Mouse (Mus musculus) heart, postnatal 0 days (tissue): ENCODE data around the gene Styx. TPM values are rescaled to one million over a fixed set of nuclear protein-coding genes. Genes with fewer than 3 reads are reported as not detected.
A peak's percentile ranks its signal among the peaks of the same experiment; 100 is the strongest.

Experiments
- ATAC-seq: fragments of 200-750 bp; cut with Nextera tagmentation; 2 replicates; pipeline ENCODE4 v1.8.0; 2017; ENCODE audit warnings: low read depth, moderate number of reproducible peaks, moderate library complexity; ENCODE audit not compliant: insufficient read depth
- DNase-seq: peaks from one replicate; pipeline ENCODE4 v3.0.0-alpha.2; 2016; ENCODE audit warnings: low spot score
- H3K27ac ChIP-seq: fragments of 300-500 bp; sonication (generic); 2 replicates; pipeline ENCODE4 v1.5.1; 2014; ENCODE audit warnings: low read depth, mild to moderate bottlenecking
- H3K27me3 ChIP-seq: fragments of 300-500 bp; sonication (generic); 2 replicates; pipeline ENCODE4 v1.6.1; 2014; ENCODE audit warnings: low read length, mixed read lengths; ENCODE audit not compliant: control insufficient read depth, insufficient read depth
- H3K36me3 ChIP-seq: fragments of 300-500 bp; sonication (generic); replicated peaks from 2 replicates; pipeline ENCODE4 v1.6.1; 2014; ENCODE audit warnings: low read length, mixed read lengths; ENCODE audit not compliant: control insufficient read depth, insufficient read depth
- H3K4me1 ChIP-seq: fragments of 300-500 bp; sonication (generic); 2 replicates; pipeline ENCODE4 v1.6.1; 2014; ENCODE audit warnings: antibody characterized with exemption; ENCODE audit not compliant: control insufficient read depth, insufficient read depth
- H3K4me2 ChIP-seq: fragments of 300-500 bp; sonication (generic); 2 replicates; pipeline ENCODE4 v1.6.1; 2014; ENCODE audit warnings: low read depth, mild to moderate bottlenecking, low read length, moderate library complexity
- H3K4me3 ChIP-seq: fragments of 300-500 bp; sonication (generic); 2 replicates; pipeline ENCODE4 v1.5.1; 2014; ENCODE audit warnings: low read depth, low read length
- H3K9ac ChIP-seq: fragments of 300-500 bp; sonication (generic); replicated peaks from 2 replicates; pipeline ENCODE4 v1.6.1; 2014; ENCODE audit warnings: low read depth, low read length, mixed read lengths
- H3K9me3 ChIP-seq: fragments of 300-500 bp; sonication (generic); replicated peaks from 2 replicates; pipeline ENCODE4 v1.6.1; 2016; ENCODE audit warnings: low read length; ENCODE audit not compliant: control insufficient read depth
- CTCF ChIP-seq: IDR thresholded peaks from 2 replicates; pipeline ENCODE4 v1.5.1; 2016; ENCODE audit warnings: antibody characterized with exemption, control low read depth, low read depth
- EP300 ChIP-seq: IDR thresholded peaks from 2 replicates; pipeline ENCODE4 v1.6.1; 2016; ENCODE audit warnings: antibody characterized with exemption, low read depth
- WGBS: fragments of 180-500 bp; shearing (Covaris S2); extraction: QIAGEN DNeasy Blood & Tissue Kit; methylation state at CpG from one replicate; pipeline ENCODE4 v1.1.7; 2014; 5-methylcytosine and 5-hydroxymethylcytosine counted together
- polyA plus RNA-seq: library from polyadenylated mRNA; unstranded; fragments of >200 nt; fragmentation: Nextera tagmentation; extraction: Ambion mirVana; gene quantifications from 2 replicates; pipeline ENCODE4 v1.2.1, GENCODE M21; 2015
- total RNA-seq: library from RNA; depleted of rRNA; stranded (reverse); fragments of >200 nt; gene quantifications from 2 replicates; pipeline ENCODE4 v1.2.3, GENCODE M21; 2014; ENCODE audit warnings: low replicate concordance

The Styx gene
- total and polyA plus RNA-seq, 2 experiments from 2014 or later = 11.9 to 69.9 TPM

- DNase-seq = no peak
- no peaks in the 10 kb centered on the region for H3K9me3 ChIP-seq
- H3K4me2 ChIP-seq = no peak overlapping the region
- no peak overlapping the region for H3K27ac ChIP-seq
- TF ChIP-seq EP300 (no peak), CTCF (no peak)
- no peak overlapping the region for H3K4me3 ChIP-seq
- no peak overlapping the region for H3K9ac ChIP-seq
- ATAC-seq = no peak
- peaks cover 21% of the 10 kb centered on the region for H3K4me1 ChIP-seq
- H3K27me3 ChIP-seq = no peaks in the 10 kb centered on the region
- WGBS = 91% methylated on average over 14 of the region's 14 CpGs
- H3K36me3 ChIP-seq = peaks cover 65% of the 10 kb centered on the region
Measured at GRCm38 (mm10) chr14:45459877-45460276, 109.0 kb downstream of the Styx start.

DNA sequence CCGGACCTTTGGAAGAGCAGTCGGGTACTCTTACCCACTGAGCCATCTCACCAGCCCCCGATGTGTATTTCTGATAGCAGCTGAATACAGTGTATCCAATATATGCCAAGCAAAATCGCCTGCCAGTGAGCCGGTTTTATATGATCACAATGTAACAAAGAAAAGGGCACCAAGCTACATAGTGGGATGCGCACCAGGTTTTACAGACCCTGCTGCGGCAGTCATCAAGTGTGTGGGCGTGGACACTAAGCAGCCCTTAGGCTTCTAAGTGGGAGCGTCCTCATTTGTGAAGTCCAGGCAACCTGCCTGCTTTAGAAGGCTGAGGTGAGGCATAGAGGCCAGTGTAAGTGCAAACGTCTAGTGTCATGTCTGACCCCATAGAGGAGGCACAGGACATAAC is 109.6 kb downstream of the Styx start:
- Histone ChIP-seq H3K27me3 (no peaks in the 10 kb centered on the region), H3K9ac (no peak overlapping the region), H3K4me1 (peaks cover 15% of the 10 kb centered on the region), H3K4me2 (no peak overlapping the region), H3K9me3 (no peaks in the 10 kb centered on the region), H3K36me3 (peaks cover 70% of the 10 kb centered on the region), H3K27ac (no peak overlapping the region), H3K4me3 (no peak overlapping the region)
- 90% methylated on average over 10 of the region's 10 CpGs for WGBS
- TF ChIP-seq CTCF = no peak
- no peak for TF ChIP-seq EP300
- DNase-seq = no peak
- ATAC-seq = no peak

- no peak overlapping the region for H3K4me2 ChIP-seq
- no peak for ATAC-seq
- H3K9ac ChIP-seq = no peak overlapping the region
- H3K9me3 ChIP-seq = no peaks in the 10 kb centered on the region
- H3K27ac ChIP-seq = no peak overlapping the region
- H3K36me3 ChIP-seq = peaks cover 84% of the 10 kb centered on the region
- 96% methylated on average over 6 of the region's 6 CpGs for WGBS
- no peaks in the 10 kb centered on the region for H3K27me3 ChIP-seq
- peaks cover 5% of the 10 kb centered on the region for H3K4me1 ChIP-seq
- no peak overlapping the region for H3K4me3 ChIP-seq
- no peak for DNase-seq
- no peak for TF ChIP-seq CTCF
- TF ChIP-seq EP300 = no peak
Measured at GRCm38 (mm10) chr14:45461945-45462344, 111.1 kb downstream of the Styx start.

GRCm38 (mm10) chr14:45462374-45462773 is 111.5 kb downstream of the Styx start:
- 71% methylated on average over 6 of the region's 6 CpGs for WGBS
- Histone ChIP-seq H3K4me3 (no peak overlapping the region), H3K4me1 (peaks cover 3% of the 10 kb centered on the region; the same call in 1 of the 2 replicates), H3K4me2 (no peak overlapping the region), H3K9me3 (no peaks in the 10 kb centered on the region), H3K27ac (no peak overlapping the region), H3K27me3 (no peaks in the 10 kb centered on the region), H3K36me3 (peaks cover 87% of the 10 kb centered on the region), H3K9ac (no peak overlapping the region)
- ATAC-seq = no peak
- no peak for DNase-seq
- TF ChIP-seq EP300 (no peak), CTCF (no peak)

GRCm38 (mm10) chr14:45462875-45463475 is 112.1 kb downstream of the Styx start:
- TF ChIP-seq EP300 (no peak), CTCF (no peak)
- DNase-seq (no peak), ATAC-seq (no peak)
- no peak overlapping the region for H3K9ac ChIP-seq
- H3K4me1 ChIP-seq = no peaks in the 10 kb centered on the region
- H3K4me3 ChIP-seq = no peak overlapping the region
- H3K27ac ChIP-seq = peak overlapping the region; percentile 85
- 74% methylated on average over 10 of the region's 10 CpGs for WGBS
- H3K9me3 ChIP-seq = no peaks in the 10 kb centered on the region
- H3K27me3 ChIP-seq = no peaks in the 10 kb centered on the region
- H3K4me2 ChIP-seq = no peak overlapping the region
- peaks cover 87% of the 10 kb centered on the region for H3K36me3 ChIP-seq

DNA sequence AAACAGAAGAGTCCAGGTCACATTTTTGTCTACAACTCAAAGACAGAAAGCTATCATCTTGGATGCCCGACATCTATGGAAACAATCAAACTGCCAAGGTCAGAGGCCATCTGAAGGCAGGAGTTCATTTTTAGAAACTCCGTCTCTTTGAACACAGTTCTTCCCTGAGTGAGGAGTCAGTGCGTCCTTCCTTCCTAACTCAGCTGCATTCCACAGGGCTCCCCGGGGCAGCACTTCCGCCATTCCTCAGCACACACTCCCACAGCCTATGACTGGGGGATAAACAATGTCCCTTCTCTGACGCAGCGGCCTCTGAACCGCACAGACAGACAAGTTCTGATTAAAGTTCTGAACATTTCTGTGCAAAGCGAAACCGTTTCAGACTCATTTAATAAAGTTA is 112.7 kb downstream of the Styx start:
- Histone ChIP-seq H3K27me3 (no peaks in the 10 kb centered on the region), H3K36me3 (peaks cover 83% of the 10 kb centered on the region), H3K4me1 (no peaks in the 10 kb centered on the region), H3K9ac (no peak overlapping the region), H3K27ac (peak overlapping the region; percentile 85), H3K4me2 (no peak overlapping the region), H3K9me3 (no peaks in the 10 kb centered on the region), H3K4me3 (no peak overlapping the region)
- TF ChIP-seq EP300 = 0 out of 2 replicates have a peak, but pooled peaks have one; percentile 21
- TF ChIP-seq CTCF = no peak
- DNase-seq = peak; percentile 80
- peak; percentile 88 for ATAC-seq
- 9% methylated on average over 10 of the region's 10 CpGs for WGBS
